Mouse (Mus musculus) forebrain, embryonic 12.5 days (tissue): ENCODE measurements around the gene 9230112D13Rik. TPM values are rescaled to one million over a fixed set of nuclear protein-coding genes. Genes with fewer than 3 reads are reported as not detected.

Experiments used
- ATAC-seq: fragments of 200-750 bp; cut with Nextera tagmentation; 2 replicates; pipeline ENCODE4 v1.8.0; 2017; ENCODE audit warnings: moderate TSS enrichment; ENCODE audit not compliant: low FRiP score
- H3K27ac ChIP-seq: fragments of 300-500 bp; sonication (generic); 2 replicates; pipeline ENCODE4 v1.5.1; 2016; ENCODE audit warnings: mild to moderate bottlenecking
- H3K27me3 ChIP-seq: fragments of 300-500 bp; sonication (generic); 2 replicates; pipeline ENCODE4 v1.6.1; 2016; ENCODE audit warnings: mild to moderate bottlenecking
- H3K36me3 ChIP-seq: fragments of 300-500 bp; sonication (generic); replicated peaks from 2 replicates; pipeline ENCODE4 v1.6.1; 2016; ENCODE audit warnings: mild to moderate bottlenecking
- H3K4me1 ChIP-seq: fragments of 300-500 bp; sonication (generic); 2 replicates; pipeline ENCODE4 v1.6.1; 2016
- H3K4me2 ChIP-seq: fragments of 300-500 bp; sonication (generic); 2 replicates; pipeline ENCODE4 v1.6.1; 2016; ENCODE audit warnings: mild to moderate bottlenecking, moderate library complexity
- H3K4me3 ChIP-seq: fragments of 300-500 bp; sonication (generic); replicated peaks from 2 replicates; pipeline ENCODE4 v1.5.1; 2016; ENCODE audit warnings: mild to moderate bottlenecking
- H3K9ac ChIP-seq: fragments of 300-500 bp; sonication (generic); 2 replicates; pipeline ENCODE4 v1.6.1; 2016; ENCODE audit warnings: mild to moderate bottlenecking
- H3K9me3 ChIP-seq: fragments of 300-500 bp; sonication (generic); 2 replicates; pipeline ENCODE4 v1.6.1; 2016
- WGBS: fragments of 180-500 bp; shearing (Covaris S2); methylation state at CpG from one replicate; pipeline ENCODE4 v1.1.7; 2016; 5-methylcytosine and 5-hydroxymethylcytosine counted together
- polyA plus RNA-seq: library from polyadenylated mRNA; unstranded; fragments of >200 nt; fragmentation: Nextera tagmentation; extraction: Ambion mirVana; gene quantifications from 2 replicates; pipeline ENCODE4 v1.2.1, GENCODE M21; 2016

The 9230112D13Rik gene
- polyA plus RNA-seq, 1 experiment from 2014 or later = not detected

GRCm38 (mm10) chr14:34535883-34536282, 13.3 kb upstream of the 9230112D13Rik start:
- H3K9ac ChIP-seq = no peak overlapping the region
- H3K27ac ChIP-seq = no peak overlapping the region
- no peak overlapping the region for H3K4me2 ChIP-seq
- 0 out of 2 replicates have a peak, but pooled peaks cover 3% of the 10 kb centered on the region for H3K27me3 ChIP-seq
- no peaks in the 10 kb centered on the region for H3K9me3 ChIP-seq
- no peak overlapping the region for H3K4me3 ChIP-seq
- whole genome bisulfite sequencing = 74% methylated on average over 4 of the region's 4 CpGs
- no peak for ATAC-seq
- H3K36me3 ChIP-seq = no peaks in the 10 kb centered on the region
- 0 out of 2 replicates have a peak, but pooled peaks cover 1% of the 10 kb centered on the region for H3K4me1 ChIP-seq

GRCm38 (mm10) chr14:34533537-34533936, 10.9 kb upstream of the 9230112D13Rik start:
- no peak for ATAC-seq
- no peak overlapping the region for H3K9ac ChIP-seq
- H3K36me3 ChIP-seq = no peaks in the 10 kb centered on the region
- H3K27me3 ChIP-seq = no peaks in the 10 kb centered on the region
- H3K4me3 ChIP-seq = no peak overlapping the region
- no peak overlapping the region for H3K27ac ChIP-seq
- 79% methylated on average over 5 of the region's 5 CpGs for WGBS
- H3K9me3 ChIP-seq = no peaks in the 10 kb centered on the region
- no peak overlapping the region for H3K4me2 ChIP-seq
- no peaks in the 10 kb centered on the region for H3K4me1 ChIP-seq

GRCm38 (mm10) chr14:34532536-34532935, 9.9 kb upstream of the 9230112D13Rik start:
- H3K4me3 ChIP-seq = no peak overlapping the region
- no peaks in the 10 kb centered on the region for H3K9me3 ChIP-seq
- no peaks in the 10 kb centered on the region for H3K4me1 ChIP-seq
- H3K4me2 ChIP-seq = no peak overlapping the region
- no peak for ATAC-seq
- 86% methylated on average over 6 of the region's 6 CpGs for WGBS
- no peaks in the 10 kb centered on the region for H3K36me3 ChIP-seq
- no peaks in the 10 kb centered on the region for H3K27me3 ChIP-seq
- no peak overlapping the region for H3K27ac ChIP-seq
- no peak overlapping the region for H3K9ac ChIP-seq

- Histone ChIP-seq H3K27me3 (no peaks in the 10 kb centered on the region), H3K36me3 (no peaks in the 10 kb centered on the region), H3K4me1 (no peaks in the 10 kb centered on the region), H3K9me3 (no peaks in the 10 kb centered on the region), H3K27ac (no peak overlapping the region), H3K4me3 (no peak overlapping the region), H3K9ac (no peak overlapping the region), H3K4me2 (no peak overlapping the region)
- no peak for ATAC-seq
- 74% methylated on average over 8 of the region's 8 CpGs for WGBS
Observed at GRCm38 (mm10) chr14:34528804-34529203, 6.2 kb upstream of the 9230112D13Rik start.

- 89% methylated on average over 8 of the region's 8 CpGs for WGBS
Observed at GRCm38 (mm10) chr14:34517959-34518544, 4.5 kb downstream of the 9230112D13Rik start.

GRCm38 (mm10) chr14:34516960-34517577, 5.5 kb downstream of the 9230112D13Rik start:
- Histone ChIP-seq H3K9me3 (no peaks in the 10 kb centered on the region), H3K4me2 (no peak overlapping the region), H3K27me3 (no peaks in the 10 kb centered on the region), H3K4me1 (no peaks in the 10 kb centered on the region), H3K36me3 (no peaks in the 10 kb centered on the region), H3K4me3 (no peak overlapping the region), H3K9ac (no peak overlapping the region), H3K27ac (no peak overlapping the region)
- 93% methylated on average over 10 of the region's 10 CpGs for WGBS
- ATAC-seq = no peak

More at GRCm38 (mm10) chr14:34517959-34518544, 4.5 kb downstream of the 9230112D13Rik start:
- Histone ChIP-seq H3K4me1 (no peaks in the 10 kb centered on the region), H3K9ac (no peak overlapping the region), H3K36me3 (no peaks in the 10 kb centered on the region), H3K9me3 (no peaks in the 10 kb centered on the region), H3K27ac (no peak overlapping the region), H3K4me3 (no peak overlapping the region), H3K4me2 (no peak overlapping the region), H3K27me3 (no peaks in the 10 kb centered on the region)
- ATAC-seq = no peak

- Histone ChIP-seq H3K36me3 (no peaks in the 10 kb centered on the region), H3K27me3 (no peaks in the 10 kb centered on the region), H3K4me1 (no peaks in the 10 kb centered on the region), H3K4me2 (no peak overlapping the region), H3K9me3 (no peaks in the 10 kb centered on the region), H3K27ac (no peak overlapping the region), H3K4me3 (no peak overlapping the region), H3K9ac (no peak overlapping the region)
- WGBS = 92% methylated on average over 5 of the region's 5 CpGs
- ATAC-seq = no peak
Observed at GRCm38 (mm10) chr14:34515860-34516259, 6.7 kb downstream of the 9230112D13Rik start.

GRCm38 (mm10) chr14:34514120-34514519, 8.5 kb downstream of the 9230112D13Rik start:
- no peaks in the 10 kb centered on the region for H3K36me3 ChIP-seq
- 45% methylated on average over 6 of the region's 6 CpGs for WGBS
- H3K4me2 ChIP-seq = no peak overlapping the region
- no peak overlapping the region for H3K9ac ChIP-seq
- H3K4me3 ChIP-seq = no peak overlapping the region
- ATAC-seq = no peak
- H3K27ac ChIP-seq = no peak overlapping the region
- H3K4me1 ChIP-seq = no peaks in the 10 kb centered on the region
- H3K9me3 ChIP-seq = no peaks in the 10 kb centered on the region
- no peaks in the 10 kb centered on the region for H3K27me3 ChIP-seq

GRCm38 (mm10) chr14:34512602-34513001, 10.0 kb downstream of the 9230112D13Rik start:
- H3K36me3 ChIP-seq = no peaks in the 10 kb centered on the region
- H3K4me2 ChIP-seq = no peak overlapping the region
- H3K27ac ChIP-seq = no peak overlapping the region
- H3K27me3 ChIP-seq = no peaks in the 10 kb centered on the region
- no peak for ATAC-seq
- H3K9ac ChIP-seq = no peak overlapping the region
- H3K4me1 ChIP-seq = peaks cover 15% of the 10 kb centered on the region
- 90% methylated on average over 4 of the region's 4 CpGs for WGBS
- H3K4me3 ChIP-seq = no peak overlapping the region
- H3K9me3 ChIP-seq = no peaks in the 10 kb centered on the region

- ATAC-seq = no peak
- H3K9me3 ChIP-seq = no peaks in the 10 kb centered on the region
Observed at GRCm38 (mm10) chr14:34511901-34512300, 10.7 kb downstream of the 9230112D13Rik start.

GRCm38 (mm10) chr14:34508842-34509439, 13.7 kb downstream of the 9230112D13Rik start:
- H3K9me3 ChIP-seq = no peaks in the 10 kb centered on the region
- H3K27me3 ChIP-seq = no peaks in the 10 kb centered on the region
- no peak overlapping the region for H3K4me3 ChIP-seq
- no peak overlapping the region for H3K4me2 ChIP-seq
- 0 out of 2 replicates have a peak overlapping the region, but pooled peaks have one; percentile 32 for H3K27ac ChIP-seq
- 53% methylated on average over 7 of the region's 7 CpGs for WGBS
- no peak for ATAC-seq
- H3K4me1 ChIP-seq = peaks cover 21% of the 10 kb centered on the region
- H3K9ac ChIP-seq = no peak overlapping the region
- H3K36me3 ChIP-seq = no peaks in the 10 kb centered on the region

More at GRCm38 (mm10) chr14:34511901-34512300, 10.7 kb downstream of the 9230112D13Rik start:
- Histone ChIP-seq H3K27me3 (no peaks in the 10 kb centered on the region), H3K4me3 (no peak overlapping the region), H3K9ac (no peak overlapping the region), H3K36me3 (no peaks in the 10 kb centered on the region), H3K27ac (no peak overlapping the region), H3K4me2 (no peak overlapping the region), H3K4me1 (peaks cover 20% of the 10 kb centered on the region)
- WGBS = 66% methylated on average over 11 of the region's 11 CpGs

GRCm38 (mm10) chr14:34508187-34508840, 14.3 kb downstream of the 9230112D13Rik start:
- ATAC-seq = peak; percentile 59
- Histone ChIP-seq H3K27me3 (no peaks in the 10 kb centered on the region), H3K9me3 (no peaks in the 10 kb centered on the region), H3K4me1 (peaks cover 26% of the 10 kb centered on the region), H3K4me2 (no peak overlapping the region), H3K9ac (no peak overlapping the region), H3K4me3 (no peak overlapping the region), H3K36me3 (no peaks in the 10 kb centered on the region), H3K27ac (peak overlapping the region; percentile 53; the same call in 1 of the 2 replicates)
- 44% methylated on average over 4 of the region's 4 CpGs for WGBS
